Mouse (Mus musculus) forebrain, postnatal 0 days (tissue): ENCODE measurements at regions not wholly inside any gene's neighbourhood (a gene's known extent, or its start where the extent isn't known, plus 50 kb on each side); places are given as distances from the start of the nearest gene placed in this dataset.

Experiments used
- ATAC-seq: fragments of 200-750 bp; cut with Nextera tagmentation; 2 replicates; pipeline ENCODE4 v1.8.0; 2017; ENCODE audit warnings: mild to moderate bottlenecking, moderate library complexity
- DNase-seq: peaks from one replicate; pipeline ENCODE4 v3.0.0-alpha.2; 2015
- H3K27ac ChIP-seq: fragments of 300-500 bp; sonication (generic); 2 replicates; pipeline ENCODE4 v1.5.1; 2014; ENCODE audit warnings: low read depth, mild to moderate bottlenecking, antibody characterized with exemption, low read length, moderate library complexity, mixed read lengths
- H3K27me3 ChIP-seq: fragments of 300-500 bp; sonication (generic); 2 replicates; pipeline ENCODE4 v1.6.1; 2014; ENCODE audit warnings: mild to moderate bottlenecking, low read length, mixed read lengths; ENCODE audit not compliant: insufficient read depth
- H3K36me3 ChIP-seq: fragments of 300-500 bp; sonication (generic); 2 replicates; pipeline ENCODE4 v1.6.1; 2014; ENCODE audit warnings: mild to moderate bottlenecking, moderate library complexity; ENCODE audit not compliant: insufficient read depth
- H3K4me1 ChIP-seq: fragments of 300-500 bp; sonication (generic); 2 replicates; pipeline ENCODE4 v1.6.1; 2014; ENCODE audit warnings: antibody characterized with exemption; ENCODE audit not compliant: insufficient read depth
- H3K4me2 ChIP-seq: fragments of 300-500 bp; sonication (generic); 2 replicates; pipeline ENCODE4 v1.6.1; 2014; ENCODE audit warnings: low read depth, mild to moderate bottlenecking, moderate library complexity
- H3K4me3 ChIP-seq: fragments of 300-500 bp; sonication (generic); 2 replicates; pipeline ENCODE4 v1.5.1; 2014; ENCODE audit warnings: low read depth, low read length, mixed read lengths
- H3K9ac ChIP-seq: fragments of 300-500 bp; sonication (generic); 2 replicates; pipeline ENCODE4 v1.6.1; 2014; ENCODE audit warnings: mild to moderate bottlenecking
- H3K9me3 ChIP-seq: fragments of 300-500 bp; sonication (generic); 2 replicates; pipeline ENCODE4 v1.6.1; 2016; ENCODE audit warnings: low read length
- CTCF ChIP-seq: sonication (generic); IDR thresholded peaks from 2 replicates; pipeline ENCODE4 v1.5.1; 2016; ENCODE audit warnings: antibody characterized with exemption, control low read depth, low read depth
- WGBS: fragments of 180-500 bp; shearing (Covaris S2); extraction: QIAGEN DNeasy Blood & Tissue Kit; methylation state at CpG from one replicate; pipeline ENCODE4 v1.1.7; 2014; 5-methylcytosine and 5-hydroxymethylcytosine counted together

GRCm38 (mm10) chr5:43355832-43356231 is 122.9 kb downstream of the Cpeb2 start:
- H3K4me2 ChIP-seq, result no peak overlapping the region
- no peak overlapping the region for H3K27ac ChIP-seq
- H3K4me3 ChIP-seq, result no peak overlapping the region
- no peaks in the 10 kb centered on the region for H3K27me3 ChIP-seq
- no peaks in the 10 kb centered on the region for H3K9me3 ChIP-seq
- TF ChIP-seq CTCF, result no peak
- DNase-seq (peak; percentile 42), ATAC-seq (no peak)
- no peaks in the 10 kb centered on the region for H3K4me1 ChIP-seq
- WGBS, result 82% methylated on average over 16 of the region's 16 CpGs
- no peaks in the 10 kb centered on the region for H3K36me3 ChIP-seq
- H3K9ac ChIP-seq, result no peak overlapping the region

DNA sequence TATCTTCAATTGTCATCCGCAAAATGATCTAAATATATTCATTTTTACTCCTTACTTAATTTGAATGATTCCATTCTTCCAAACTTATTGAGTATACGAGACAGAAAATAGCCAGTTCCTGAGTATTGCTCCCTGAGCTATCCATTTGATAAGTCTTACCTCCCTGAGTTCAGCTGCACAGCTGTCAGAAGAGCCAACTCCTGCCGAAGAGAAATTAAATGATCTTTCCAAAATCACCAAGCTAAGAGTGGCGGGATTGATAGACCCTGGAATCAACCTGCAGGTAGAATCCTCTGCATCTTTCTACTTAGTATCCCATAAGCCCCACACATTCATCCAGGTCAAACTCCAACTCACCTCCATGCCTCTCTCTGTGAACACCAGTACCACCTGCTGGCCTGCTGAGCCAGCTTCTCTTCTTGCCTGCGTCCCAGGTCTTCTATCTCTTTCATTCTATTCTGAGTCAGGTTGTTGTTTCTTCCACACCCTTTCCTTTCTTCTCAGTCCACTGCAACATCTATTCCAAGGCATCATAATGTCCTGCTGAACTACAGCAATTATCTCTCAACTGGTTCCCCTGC is 124.2 kb downstream of the Cpeb2 start:
- 93% methylated on average over 5 of the region's 5 CpGs for WGBS
- ATAC-seq (no peak), DNase-seq (no peak)
- no peaks in the 10 kb centered on the region for H3K36me3 ChIP-seq
- H3K9ac ChIP-seq, result no peak overlapping the region
- no peak overlapping the region for H3K4me3 ChIP-seq
- H3K27ac ChIP-seq, result no peak overlapping the region
- no peaks in the 10 kb centered on the region for H3K4me1 ChIP-seq
- H3K9me3 ChIP-seq, result no peaks in the 10 kb centered on the region
- H3K27me3 ChIP-seq, result no peaks in the 10 kb centered on the region
- no peak overlapping the region for H3K4me2 ChIP-seq
- TF ChIP-seq CTCF, result no peak

- Histone ChIP-seq H3K9ac (no peak overlapping the region), H3K9me3 (no peaks in the 10 kb centered on the region), H3K36me3 (no peaks in the 10 kb centered on the region), H3K27ac (no peak overlapping the region), H3K27me3 (no peaks in the 10 kb centered on the region), H3K4me1 (no peaks in the 10 kb centered on the region), H3K4me3 (no peak overlapping the region), H3K4me2 (no peak overlapping the region)
- no peak for TF ChIP-seq CTCF
- DNase-seq (no peak), ATAC-seq (no peak)
- WGBS, result 87% methylated on average over 5 of the region's 5 CpGs
These were observed 124.9 kb downstream of the Cpeb2 start for GRCm38 (mm10) chr5:43357901-43358300.

DNA sequence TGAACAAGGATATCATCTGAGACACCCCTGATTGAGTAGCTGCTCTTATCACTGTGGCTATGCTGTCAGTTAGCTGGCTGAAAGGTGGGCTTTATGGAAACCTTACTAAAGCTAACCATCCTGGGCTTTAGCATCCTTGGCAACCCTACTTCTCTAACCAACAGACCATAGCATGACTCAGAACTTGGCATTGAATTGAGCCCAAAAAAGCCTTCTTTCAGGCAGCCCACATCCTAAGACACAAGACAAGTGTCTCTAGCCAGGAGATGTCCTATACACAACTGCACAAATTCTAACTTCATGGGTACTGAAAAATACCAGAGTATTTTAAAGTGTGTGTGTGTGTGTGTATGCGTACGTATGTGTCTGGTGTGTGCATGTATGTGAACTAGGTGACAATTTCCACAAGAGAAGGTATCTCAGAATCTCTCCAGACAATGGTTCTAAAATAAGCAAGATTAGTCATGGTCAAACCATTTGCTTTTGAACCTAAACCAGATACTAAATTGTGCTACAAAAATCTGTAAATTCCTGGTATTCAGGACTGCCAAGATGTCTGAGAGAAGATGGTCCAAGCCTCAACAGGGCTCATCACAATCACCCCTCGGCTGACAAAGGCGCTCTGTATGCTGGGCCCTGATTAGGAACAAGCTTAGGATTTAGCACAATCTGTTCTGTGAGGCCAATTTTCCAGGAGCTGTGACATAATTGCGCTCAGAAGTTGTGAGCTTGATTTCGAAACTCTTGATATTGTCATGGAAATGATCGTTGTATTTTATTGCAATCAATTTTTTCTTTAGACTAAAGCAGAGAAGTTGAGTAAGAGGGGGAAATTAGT is 126.2 kb downstream of the Cpeb2 start:
- no peak for DNase-seq
- TF ChIP-seq CTCF, result no peak
- Histone ChIP-seq H3K9me3 (no peaks in the 10 kb centered on the region), H3K9ac (no peak overlapping the region), H3K27ac (no peak overlapping the region), H3K4me3 (no peak overlapping the region), H3K36me3 (no peaks in the 10 kb centered on the region), H3K4me2 (no peak overlapping the region), H3K27me3 (no peaks in the 10 kb centered on the region), H3K4me1 (no peaks in the 10 kb centered on the region)
- ATAC-seq, result no peak
- 54% methylated on average over 7 of the region's 7 CpGs for WGBS

DNA sequence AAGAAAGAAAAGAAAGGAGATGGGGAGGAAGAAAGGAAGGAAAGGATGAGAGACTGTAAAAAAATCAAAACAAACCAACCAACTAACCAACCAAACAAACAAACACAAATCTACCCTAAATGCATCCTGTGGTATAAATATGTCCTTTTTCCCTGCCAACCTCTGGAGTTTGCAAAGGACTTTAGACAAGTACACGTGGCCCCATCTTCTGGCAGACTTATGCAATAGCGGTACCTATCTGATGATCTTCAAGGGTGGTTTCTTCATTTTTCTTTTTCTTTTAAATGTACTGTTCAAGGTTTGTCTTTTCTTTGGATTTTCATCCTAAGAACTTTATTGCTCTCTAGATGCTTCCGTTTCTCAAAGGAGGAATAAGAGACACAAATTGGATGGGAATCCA is 127.3 kb downstream of the Cpeb2 start:
- peak; percentile 65 for TF ChIP-seq CTCF
- no peaks in the 10 kb centered on the region for H3K4me1 ChIP-seq

DNA sequence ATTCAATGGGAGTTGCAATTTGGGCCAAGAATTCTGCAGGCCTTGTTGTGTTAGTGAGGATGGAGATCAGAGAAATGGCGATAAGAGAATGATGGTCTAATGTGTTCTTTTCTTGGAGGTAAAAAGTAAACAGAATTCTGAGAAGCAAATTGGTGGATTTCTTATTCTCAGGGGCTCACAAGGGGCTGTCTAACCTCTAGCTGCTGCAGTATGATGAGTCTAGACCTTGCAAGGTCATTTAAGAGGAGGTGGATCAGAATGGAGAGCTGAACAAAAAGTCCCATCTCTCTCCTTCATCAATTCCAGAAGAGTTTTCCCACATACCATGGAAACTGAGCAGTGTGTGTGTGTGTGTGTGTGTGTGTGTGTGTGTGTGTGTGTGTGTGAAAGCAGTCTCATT is 128.1 kb downstream of the Cpeb2 start:
- no peaks in the 10 kb centered on the region for H3K4me1 ChIP-seq
- no peak overlapping the region for H3K4me3 ChIP-seq
- no peak overlapping the region for H3K9ac ChIP-seq
- DNase-seq (no peak), ATAC-seq (no peak)
- H3K27me3 ChIP-seq, result no peaks in the 10 kb centered on the region
- no peak for TF ChIP-seq CTCF
- no peak overlapping the region for H3K27ac ChIP-seq
- no peaks in the 10 kb centered on the region for H3K36me3 ChIP-seq
- WGBS, result 94% methylated on average over 1 of the region's 1 CpGs
- H3K4me2 ChIP-seq, result no peak overlapping the region
- no peaks in the 10 kb centered on the region for H3K9me3 ChIP-seq

More for the DNA sequence above, 127.3 kb downstream of the Cpeb2 start:
- no peak for ATAC-seq
- no peak overlapping the region for H3K27ac ChIP-seq
- H3K9me3 ChIP-seq, result no peaks in the 10 kb centered on the region
- no peaks in the 10 kb centered on the region for H3K36me3 ChIP-seq
- H3K27me3 ChIP-seq, result no peaks in the 10 kb centered on the region
- no peak overlapping the region for H3K4me3 ChIP-seq
- DNase-seq, result peak; percentile 54
- no peak overlapping the region for H3K4me2 ChIP-seq
- 51% methylated on average over 3 of the region's 3 CpGs for WGBS
- no peak overlapping the region for H3K9ac ChIP-seq

DNA sequence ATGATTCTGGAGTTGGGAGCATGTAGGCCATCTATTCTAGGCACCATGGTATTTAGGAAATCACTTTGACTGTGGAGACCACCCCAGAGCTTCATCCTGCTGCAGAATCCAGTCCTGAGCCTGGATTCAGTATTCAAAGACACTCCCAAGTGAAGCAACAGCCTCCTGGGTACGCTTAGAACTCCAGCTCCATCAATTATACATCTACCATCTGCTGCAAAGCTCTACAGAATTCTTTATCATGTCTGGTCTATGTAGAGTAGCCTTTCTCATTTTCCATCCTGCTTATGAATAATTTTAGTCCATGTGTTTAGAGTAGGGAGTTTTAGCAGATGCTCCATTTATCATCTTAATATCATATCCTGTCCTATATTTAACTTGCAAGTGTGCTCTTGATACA is 139.4 kb downstream of the Cpeb2 start:
- peak; percentile 48; the same call in 1 of the 2 replicates for ATAC-seq
- H3K9ac ChIP-seq, result no peak overlapping the region
- 74% methylated on average over 1 of the region's 1 CpGs for WGBS
- DNase-seq, result no peak
- no peaks in the 10 kb centered on the region for H3K36me3 ChIP-seq
- no peak overlapping the region for H3K4me3 ChIP-seq
- H3K27me3 ChIP-seq, result no peaks in the 10 kb centered on the region
- no peak overlapping the region for H3K27ac ChIP-seq
- TF ChIP-seq CTCF, result no peak
- no peaks in the 10 kb centered on the region for H3K9me3 ChIP-seq
- H3K4me2 ChIP-seq, result no peak overlapping the region
- H3K4me1 ChIP-seq, result no peaks in the 10 kb centered on the region
